In genomic region chr4:151057347-151058321, GRCm38 (mm10) we compare ENCODE assay signal across 8 mouse cellular contexts. TPM values are rescaled to one million over a fixed set of nuclear protein-coding genes. Genes with fewer than 3 reads are reported as not detected.
DNase-seq lines count a peak whose midpoint lies in the region; ATAC-seq and TF ChIP-seq lines count a peak whose summit lies in the region.

Gene Vamp3 (minus strand): TSS chr4:151057963.

- peaks cover 6% of the 10 kb centered on the region; the same call in 1 of the 2 replicates for H3K9me3 ChIP-seq in embryonic facial prominence, embryonic 13.5 days
- H3K9me3 ChIP-seq in limb, embryonic 12.5 days: 0 out of 2 replicates have a peak, but pooled peaks cover 4% of the 10 kb centered on the region
- H3K9me3 ChIP-seq in midbrain, embryonic 15.5 days: no peaks in the 10 kb centered on the region

- H3K36me3 ChIP-seq in embryonic facial prominence, embryonic 13.5 days: peaks cover 21% of the 10 kb centered on the region
- peaks cover 4% of the 10 kb centered on the region; the same call in 1 of the 2 replicates for H3K36me3 ChIP-seq in kidney, adult 2 months (ENCODE audit: control insufficient read depth, insufficient read depth, low read length)
- H3K36me3 ChIP-seq in limb, embryonic 12.5 days: peaks cover 34% of the 10 kb centered on the region
- H3K36me3 ChIP-seq in midbrain, embryonic 15.5 days (replicated peaks): peaks cover 17% of the 10 kb centered on the region
- H3K36me3 ChIP-seq in spleen, adult 2 months (ENCODE audit: control insufficient read depth, insufficient read depth, low read length): peaks cover 2% of the 10 kb centered on the region; the same call in 1 of the 2 replicates

- H3K27me3 ChIP-seq in embryonic facial prominence, embryonic 13.5 days: no peaks in the 10 kb centered on the region
- no peaks in the 10 kb centered on the region for H3K27me3 ChIP-seq in kidney, adult 2 months (replicated peaks; ENCODE audit: control insufficient read depth, insufficient read depth, low read length)
- H3K27me3 ChIP-seq in limb, embryonic 12.5 days: no peaks in the 10 kb centered on the region
- no peaks in the 10 kb centered on the region for H3K27me3 ChIP-seq in midbrain, embryonic 15.5 days (replicated peaks)
- peaks cover 1% of the 10 kb centered on the region; the same call in 1 of the 2 replicates for H3K27me3 ChIP-seq in spleen, adult 2 months (ENCODE audit: control insufficient read depth, insufficient read depth, low read length)

- H3K9ac ChIP-seq in embryonic facial prominence, embryonic 13.5 days: peak within 1 kb of the TSS; percentile 91
- H3K9ac ChIP-seq in limb, embryonic 12.5 days (replicated peaks): peak within 1 kb of the TSS; percentile 89
- H3K9ac ChIP-seq in midbrain, embryonic 15.5 days: peak within 1 kb of the TSS; percentile 90

- TF ChIP-seq CTCF in kidney, adult 2 months (conservative IDR thresholded peaks at IDR 0.05; ENCODE audit: insufficient read depth, insufficient read length, low read depth, low read length): no peak
- TF ChIP-seq CTCF in spleen, adult 2 months (IDR thresholded peaks at IDR 0.05; ENCODE audit: extremely low read depth, insufficient read depth, insufficient read length, insufficient replicate concordance): no peak

- peaks cover 18% of the 10 kb centered on the region for H3K4me1 ChIP-seq in embryonic facial prominence, embryonic 13.5 days
- peaks cover 18% of the 10 kb centered on the region for H3K4me1 ChIP-seq in kidney, adult 2 months (ENCODE audit: control insufficient read depth, insufficient read depth, low read length)
- peaks cover 10% of the 10 kb centered on the region for H3K4me1 ChIP-seq in limb, embryonic 12.5 days (replicated peaks)
- peaks cover 24% of the 10 kb centered on the region for H3K4me1 ChIP-seq in midbrain, embryonic 15.5 days
- no peaks in the 10 kb centered on the region; the same call in 1 of the 2 replicates for H3K4me1 ChIP-seq in spleen, adult 2 months (ENCODE audit: control insufficient read depth, insufficient read depth, insufficient read length)

- H3K4me2 ChIP-seq in embryonic facial prominence, embryonic 13.5 days: peak within 1 kb of the TSS; percentile 69
- peak within 1 kb of the TSS; percentile 74 for H3K4me2 ChIP-seq in limb, embryonic 12.5 days
- peak within 1 kb of the TSS; percentile 71 for H3K4me2 ChIP-seq in midbrain, embryonic 15.5 days

- TF ChIP-seq POLR2A in kidney, adult 2 months (IDR thresholded peaks at IDR 0.05; ENCODE audit: low read depth, low read length): peak; percentile 35
- peak; percentile 51 for TF ChIP-seq POLR2A in spleen, adult 2 months (IDR thresholded peaks at IDR 0.05; ENCODE audit: low read depth, low read length)

- DNase-seq in 3134 (ENCODE audit: extremely low read depth, insufficient read length, low spot score): peak; percentile 98
- DNase-seq in adrenal gland, postnatal 36 days: peak; percentile 99 to 100
- peak; percentile 98 to 99 for DNase-seq in heart, adult 18-20 months
- DNase-seq in kidney, adult 2 months: peak; percentile 99
- peak; percentile 97 to 99 for DNase-seq in spleen, adult 2 months (ENCODE audit: low read depth in 1 of 2, low spot score in 2 of 2)

- H3K27ac ChIP-seq in embryonic facial prominence, embryonic 13.5 days: peak within 1 kb of the TSS; percentile 92
- peak within 1 kb of the TSS; percentile 91 for H3K27ac ChIP-seq in kidney, adult 2 months (ENCODE audit: insufficient read depth, low read depth, low read length)
- H3K27ac ChIP-seq in limb, embryonic 12.5 days: peak within 1 kb of the TSS; percentile 93
- peak within 1 kb of the TSS; percentile 95 for H3K27ac ChIP-seq in midbrain, embryonic 15.5 days
- H3K27ac ChIP-seq in spleen, adult 2 months (ENCODE audit: insufficient read depth, low read length): peak within 1 kb of the TSS; percentile 96

- under 1% methylated on average over 111 of the region's 114 CpGs for WGBS in embryonic facial prominence, embryonic 13.5 days
- under 1% methylated on average over 114 of the region's 114 CpGs for WGBS in kidney, adult 2 months
- WGBS in limb, embryonic 12.5 days: under 1% methylated on average over 112 of the region's 114 CpGs
- WGBS in midbrain, embryonic 15.5 days: under 1% methylated on average over 114 of the region's 114 CpGs
- 1% methylated on average over 113 of the region's 114 CpGs for WGBS in spleen, adult 2 months

- H3K4me3 ChIP-seq in embryonic facial prominence, embryonic 13.5 days: peak within 1 kb of the TSS; percentile 91
- peak within 1 kb of the TSS; percentile 83 for H3K4me3 ChIP-seq in kidney, adult 2 months (ENCODE audit: insufficient read depth, low read depth, low read length)
- peak within 1 kb of the TSS; percentile 95 for H3K4me3 ChIP-seq in limb, embryonic 12.5 days (replicated peaks)
- H3K4me3 ChIP-seq in midbrain, embryonic 15.5 days: peak within 1 kb of the TSS; percentile 85
- H3K4me3 ChIP-seq in spleen, adult 2 months (ENCODE audit: extremely low read depth, insufficient read depth, insufficient read length): peak within 1 kb of the TSS; percentile 93

- peak; percentile 100 for ATAC-seq in embryonic facial prominence, embryonic 13.5 days (ENCODE audit: insufficient number of reproducible peaks, insufficient read depth, low FRiP score, low TSS enrichment, low read depth)
- ATAC-seq in limb, embryonic 12.5 days (ENCODE audit: insufficient number of reproducible peaks, insufficient read depth, low FRiP score, low TSS enrichment, low read depth): peak; percentile 99
- peak; percentile 99 for ATAC-seq in midbrain, embryonic 15.5 days (replicated peaks)

RNA-seq across cellular contexts. Expression of gene Vamp3, which starts in this region (rescaled TPM):
- 10 to 100 TPM; 74.9 to 86.0 TPM for total RNA-seq in adrenal gland, postnatal 36 days (2021)
- polyA plus RNA-seq in embryonic facial prominence, embryonic 13.5 days (2015; fragmentation: Nextera tagmentation; extraction: Ambion mirVana): 115 and 120 TPM in 2 replicates
- total RNA-seq in heart, adult 18-20 months (2021): 10 to 100 TPM; 53.4 to 62.2 TPM
- 29.4 and 40.6 TPM in 2 replicates for polyA plus RNA-seq in kidney, adult 2 months (2012; rRNA removed)
- 100 and 101 TPM in 2 replicates for polyA plus RNA-seq in limb, embryonic 12.5 days (2016; fragmentation: Nextera tagmentation; extraction: Ambion mirVana)
- 48.5 and 52.4 TPM in 2 replicates for polyA plus RNA-seq in midbrain, embryonic 15.5 days (2015; fragmentation: Nextera tagmentation; extraction: Ambion mirVana)
- polyA plus RNA-seq in spleen, adult 2 months (2012; rRNA removed): 15.5 and 16.7 TPM in 2 replicates

Comparison
In these comparisons a context has a peak if more than half of its experiments do, and no peak if none do; other contexts are left out.
1. Peak in every context shown above with its lines: DNase-seq, ATAC-seq, H3K4me3 ChIP-seq and H3K27ac ChIP-seq.